Mouse (Mus musculus) T-cell, adult 2 months (primary cell): Measurements from ENCODE around the gene Rgma.

ENCODE experiments used
- DNase-seq: peaks from one replicate; pipeline ENCODE4 v3.0.0; 2022; ENCODE audit warnings: low spot score

The Rgma gene

GRCm38 (mm10) chr7:73371587-73372321 is 3.6 kb upstream of the Rgma start:
- DNase-seq = no peak

DNA sequence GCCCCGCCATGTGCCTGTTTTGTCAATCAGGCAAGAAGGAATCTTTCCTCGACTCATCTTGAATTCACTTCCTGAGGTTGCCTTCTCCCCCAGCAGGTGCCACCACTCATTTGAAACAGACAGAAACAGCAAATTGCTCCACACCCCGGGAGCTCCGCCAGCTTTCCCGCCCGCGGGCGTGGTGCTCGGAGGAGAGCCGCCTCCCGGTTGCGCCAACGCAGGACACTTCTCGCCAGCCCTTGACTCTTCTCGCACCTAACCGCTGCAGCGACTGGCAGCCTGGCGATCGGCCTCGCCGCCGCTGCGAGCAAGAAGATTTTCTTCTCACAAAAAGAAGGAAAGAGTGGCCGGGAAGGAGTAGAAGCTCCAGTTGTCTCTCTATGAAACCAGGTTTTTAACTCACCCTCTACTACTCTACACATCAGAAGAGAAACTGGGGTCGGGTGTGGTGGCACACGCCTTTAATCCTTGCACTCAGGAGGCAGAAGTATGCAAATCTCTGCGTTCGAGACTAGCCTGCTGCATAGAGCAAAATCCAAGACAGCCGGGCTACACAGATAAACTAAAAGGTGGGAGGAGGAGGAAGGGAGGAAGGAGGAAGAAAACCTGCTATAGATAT is 2.8 kb upstream of the Rgma start:
- no peak for DNase-seq

GRCm38 (mm10) chr7:73374727-73375126 is 582 bp upstream of the Rgma start:
- no peak for DNase-seq

GRCm38 (mm10) chr7:73376101-73377001 is 1.0 kb downstream of the Rgma start:
- DNase-seq = no peak

DNA sequence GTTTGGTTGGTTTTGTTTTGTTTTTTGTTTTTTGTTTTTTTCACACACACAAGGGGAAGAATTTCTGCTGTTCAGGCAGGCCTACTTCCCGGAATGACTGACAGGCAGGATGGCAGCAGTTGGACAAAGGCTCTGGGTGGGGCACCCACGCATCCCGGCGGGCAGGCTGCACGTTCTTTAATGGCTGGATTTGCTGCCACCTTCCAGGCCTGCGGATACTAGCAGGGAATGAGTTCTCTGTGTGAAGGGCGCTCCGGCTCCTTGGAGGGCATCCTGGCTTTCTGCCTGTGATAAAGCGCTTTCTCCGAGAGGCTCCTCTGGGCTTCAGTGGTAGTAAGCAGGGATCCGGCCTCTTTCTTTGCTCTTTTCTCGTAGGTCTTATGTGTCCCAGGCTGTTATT is 2.0 kb downstream of the Rgma start:
- DNase-seq = no peak

DNA sequence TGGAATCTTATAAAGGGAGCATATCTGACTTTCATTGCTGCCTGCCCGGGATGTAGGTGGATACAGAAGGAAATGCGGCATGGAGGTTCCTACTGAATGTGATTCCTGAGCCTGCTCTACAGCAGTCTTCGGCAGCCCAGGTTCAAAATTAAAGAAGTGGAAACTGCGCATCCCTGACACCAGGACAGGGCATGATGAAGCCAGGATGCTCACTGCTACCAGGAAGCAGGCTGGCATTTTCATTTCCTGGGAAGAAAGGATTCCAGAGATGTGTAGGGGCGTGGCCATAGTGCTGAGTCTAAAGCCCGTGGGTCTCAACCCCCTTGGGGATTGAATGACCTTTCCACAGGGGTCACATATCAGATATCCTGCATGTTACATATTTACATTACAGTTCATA is 2.7 kb downstream of the Rgma start:
- DNase-seq = no peak

- DNase-seq = no peak
Observed at GRCm38 (mm10) chr7:73382843-73383242, 7.5 kb downstream of the Rgma start.

DNA sequence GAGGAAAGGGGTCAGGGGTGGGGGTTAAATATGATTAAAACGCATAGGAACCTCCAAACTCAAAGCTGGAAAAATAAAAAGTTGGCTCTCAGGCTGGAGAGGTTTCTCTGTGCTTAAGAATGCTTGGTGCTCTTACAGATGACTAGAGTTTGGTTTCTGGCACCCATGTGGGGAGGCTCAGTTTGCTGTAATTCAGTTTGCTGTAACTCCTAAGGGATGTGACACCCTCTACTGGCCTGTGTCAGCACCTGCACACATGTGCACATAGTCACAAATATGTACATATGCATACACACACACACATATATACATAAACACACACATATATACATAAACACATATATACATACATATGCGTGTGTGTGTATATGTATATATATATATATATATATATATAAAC is 13.6 kb downstream of the Rgma start:
- no peak for DNase-seq

GRCm38 (mm10) chr7:73389419-73389818 is 14.1 kb downstream of the Rgma start:
- DNase-seq = no peak

DNA sequence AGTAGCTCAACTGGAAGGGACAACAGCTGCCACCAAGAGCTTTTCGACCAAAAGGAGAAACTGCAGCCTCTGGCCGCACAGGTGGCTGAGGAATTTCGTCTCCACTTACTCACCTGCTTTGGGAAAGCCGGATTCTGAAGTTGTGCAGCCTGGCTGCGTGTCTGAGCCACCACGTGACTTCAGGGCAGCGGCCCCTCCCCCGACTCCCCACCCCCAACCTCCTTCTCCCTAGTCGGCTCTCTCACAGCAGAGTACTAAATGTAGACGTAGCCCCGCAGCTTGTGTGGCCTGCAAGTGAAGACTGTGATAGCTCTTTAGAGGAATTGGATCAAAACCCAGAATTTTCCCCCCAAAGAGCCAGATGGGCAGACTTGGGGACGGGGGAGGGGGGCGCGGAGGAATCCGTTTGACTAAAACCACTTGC is 14.6 kb downstream of the Rgma start:
- no peak for DNase-seq

DNA sequence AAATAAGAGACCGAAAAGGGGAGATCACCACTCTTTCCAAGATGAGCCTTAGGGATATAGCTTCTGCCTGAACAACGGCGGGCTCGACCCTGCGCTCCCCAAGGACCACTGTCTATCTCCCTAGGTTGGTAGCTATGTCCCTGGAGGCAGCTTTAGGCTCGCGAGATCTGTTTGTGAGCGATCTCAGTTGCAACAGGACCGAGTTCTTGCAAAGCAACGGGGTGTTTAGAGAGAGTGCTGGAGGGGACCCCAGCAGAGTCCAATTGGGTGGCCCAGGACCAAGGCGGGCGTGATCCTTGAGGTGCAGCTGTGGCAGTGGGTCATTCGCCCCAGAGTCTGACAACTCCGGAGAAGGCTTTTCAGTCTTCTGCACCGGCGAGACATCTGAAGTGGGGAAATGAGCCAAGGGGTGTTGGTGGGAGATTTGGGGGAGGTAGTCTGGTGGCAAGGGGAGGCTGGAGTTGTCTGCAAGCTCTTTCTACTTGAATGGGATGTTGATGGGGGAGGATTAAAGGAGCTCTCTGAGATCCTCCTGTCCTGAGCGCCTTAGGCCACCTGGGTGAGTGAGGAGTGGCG is 15.2 kb downstream of the Rgma start:
- no peak for DNase-seq

GRCm38 (mm10) chr7:73391002-73391517 is 15.8 kb downstream of the Rgma start:
- no peak for DNase-seq

- no peak for DNase-seq
Observed at GRCm38 (mm10) chr7:73391518-73392321, 16.4 kb downstream of the Rgma start.

DNA sequence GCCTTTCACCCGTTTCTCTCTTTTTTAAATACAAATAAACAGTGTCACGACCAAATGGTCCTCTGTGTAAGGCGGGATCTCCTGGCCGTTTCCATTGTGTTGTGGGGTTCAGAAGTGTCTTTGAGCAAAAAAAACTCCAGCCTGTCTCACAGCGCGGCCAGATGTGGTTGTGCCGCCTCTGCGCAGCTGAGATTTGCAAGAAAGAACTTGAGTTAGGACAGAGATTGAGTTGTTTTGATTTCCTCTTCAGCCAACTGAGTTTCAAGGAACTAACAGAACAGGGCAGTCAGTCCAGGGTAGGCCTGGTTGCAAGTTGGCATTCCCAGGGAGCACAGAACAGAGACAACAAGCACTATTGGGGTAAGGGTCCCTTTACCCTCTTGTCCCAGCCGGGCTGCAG is 17.1 kb downstream of the Rgma start:
- DNase-seq = no peak

DNA sequence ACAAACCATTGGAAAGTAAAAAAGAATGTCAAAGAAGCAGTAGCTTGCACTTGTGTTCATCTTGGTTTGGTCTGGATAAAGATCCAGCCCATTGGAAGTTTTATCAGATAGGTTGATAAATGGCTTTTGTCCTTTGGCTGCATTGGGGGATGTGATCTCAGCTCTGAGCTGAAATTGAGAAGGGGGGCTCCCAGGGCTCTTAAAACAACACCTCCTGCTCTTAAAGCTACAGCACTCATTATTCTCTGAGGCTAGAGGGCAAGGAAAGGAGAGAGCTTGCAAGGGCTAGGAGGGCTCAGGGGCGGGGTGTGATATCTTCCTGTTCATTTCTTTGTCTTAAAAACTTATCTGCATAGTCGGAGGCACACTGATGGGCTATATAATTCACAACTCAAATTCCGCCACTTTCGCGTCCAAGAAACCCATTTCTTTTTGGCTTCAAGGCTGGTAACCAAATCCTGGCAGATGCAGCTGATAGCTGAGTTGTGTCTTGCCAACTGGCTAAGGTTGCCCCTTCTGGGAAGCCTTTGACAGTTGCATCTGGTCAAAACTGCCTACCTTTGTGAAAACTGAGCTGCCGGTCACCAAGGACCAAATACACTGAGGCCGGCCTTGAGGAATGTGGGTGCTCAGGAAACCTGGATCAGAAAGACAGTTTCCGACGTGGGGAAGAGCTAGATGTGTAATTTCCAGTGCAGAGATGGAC is 18.2 kb downstream of the Rgma start:
- DNase-seq = no peak

DNA sequence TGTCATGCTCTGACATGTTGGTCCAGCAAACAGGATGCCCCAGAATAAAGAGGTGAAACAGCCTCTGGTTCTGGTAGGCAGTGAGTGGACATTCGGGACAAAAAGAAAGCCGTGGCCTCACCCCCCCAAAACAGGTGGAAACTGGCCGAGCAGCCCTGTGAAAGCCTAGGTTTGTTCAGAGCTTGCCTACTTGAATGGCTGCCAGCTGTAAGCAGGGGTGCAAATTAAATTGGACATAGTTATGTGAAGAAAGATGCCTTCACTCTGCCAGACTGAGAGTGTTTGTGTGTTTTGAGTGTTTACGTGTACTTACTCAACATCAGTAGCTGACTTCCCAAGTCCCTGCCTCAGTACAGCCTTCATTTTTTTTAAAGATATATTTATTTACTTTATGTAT is 18.7 kb downstream of the Rgma start:
- DNase-seq = no peak

GRCm38 (mm10) chr7:73398319-73398718 is 23.0 kb downstream of the Rgma start:
- no peak for DNase-seq

GRCm38 (mm10) chr7:73398806-73399442 is 23.6 kb downstream of the Rgma start:
- DNase-seq = no peak

- DNase-seq = no peak
Observed at GRCm38 (mm10) chr7:73399501-73400044, 24.3 kb downstream of the Rgma start.
